Mouse (Mus musculus) embryonic facial prominence, embryonic 10.5 days (tissue): ENCODE measurements at regions not wholly inside any gene's neighbourhood (a gene's known extent, or its start where the extent isn't known, plus 50 kb on each side); places are given as distances from the start of the nearest gene placed in this dataset.

Experiments used
- DNase-seq: peaks from one replicate; pipeline ENCODE4 v3.0.0-alpha.2; 2017; ENCODE audit warnings: low spot score
- H3K27ac ChIP-seq: fragments of 300-500 bp; sonication (generic); replicated peaks from 2 replicates; pipeline ENCODE4 v1.5.1; 2016; ENCODE audit warnings: mild to moderate bottlenecking
- H3K27me3 ChIP-seq: fragments of 300-500 bp; sonication (generic); replicated peaks from 2 replicates; pipeline ENCODE4 v1.6.1; 2016; ENCODE audit warnings: low read depth, mild to moderate bottlenecking; ENCODE audit not compliant: poor library complexity, severe bottlenecking
- H3K36me3 ChIP-seq: fragments of 300-500 bp; sonication (generic); replicated peaks from 2 replicates; pipeline ENCODE4 v1.6.1; 2016; ENCODE audit warnings: mild to moderate bottlenecking, moderate library complexity
- H3K4me1 ChIP-seq: fragments of 300-500 bp; sonication (generic); 2 replicates; pipeline ENCODE4 v1.6.1; 2016
- H3K4me3 ChIP-seq: fragments of 300-500 bp; sonication (generic); 2 replicates; pipeline ENCODE4 v1.5.1; 2016; ENCODE audit warnings: mild to moderate bottlenecking, moderate library complexity
- H3K9me3 ChIP-seq: fragments of 300-500 bp; sonication (generic); 2 replicates; pipeline ENCODE4 v1.6.1; 2016; ENCODE audit warnings: mild to moderate bottlenecking
- WGBS: fragments of 180-500 bp; shearing (Covaris S2); methylation state at CpG from one replicate; pipeline ENCODE4 v1.1.7; 2016; 5-methylcytosine and 5-hydroxymethylcytosine counted together

- Histone ChIP-seq H3K27me3 (no peaks in the 10 kb centered on the region), H3K36me3 (no peaks in the 10 kb centered on the region), H3K9me3 (no peaks in the 10 kb centered on the region), H3K27ac (no peak overlapping the region), H3K4me1 (peaks cover under 1% of the 10 kb centered on the region; the same call in 1 of the 2 replicates), H3K4me3 (no peak overlapping the region)
- DNase-seq, result no peak
- 83% methylated on average over 2 of the region's 2 CpGs for WGBS
Measured at GRCm38 (mm10) chr12:118569811-118570210, 268.6 kb upstream of the Sp4 start.

DNA sequence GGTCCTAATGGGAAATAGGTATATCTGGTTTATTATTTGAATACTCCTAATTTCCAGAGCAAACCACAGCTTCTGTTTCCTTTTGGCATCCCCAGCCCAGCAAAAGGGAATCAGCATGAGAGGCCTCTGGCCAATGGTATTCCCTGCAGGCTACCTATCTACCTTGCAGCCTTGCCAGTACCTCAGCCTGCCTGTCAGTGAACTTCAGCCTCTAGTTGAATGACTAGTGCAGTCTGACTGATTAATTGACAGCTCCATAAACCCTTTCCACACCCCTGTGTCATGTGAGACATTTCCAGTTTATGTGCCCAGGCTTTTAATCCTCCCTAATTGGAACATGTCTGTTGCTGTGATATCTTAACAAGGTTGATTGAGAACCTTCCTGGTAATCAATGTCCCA, 265.4 kb upstream of the Sp4 start:
- H3K4me3 ChIP-seq, result no peak overlapping the region
- H3K27me3 ChIP-seq, result peaks cover 7% of the 10 kb centered on the region; the same call in 1 of the 2 replicates
- no peak overlapping the region for H3K27ac ChIP-seq
- no peaks in the 10 kb centered on the region for H3K9me3 ChIP-seq
- no peaks in the 10 kb centered on the region for H3K36me3 ChIP-seq
- H3K4me1 ChIP-seq, result peaks cover 11% of the 10 kb centered on the region; the same call in 1 of the 2 replicates
- no peak for DNase-seq

DNA sequence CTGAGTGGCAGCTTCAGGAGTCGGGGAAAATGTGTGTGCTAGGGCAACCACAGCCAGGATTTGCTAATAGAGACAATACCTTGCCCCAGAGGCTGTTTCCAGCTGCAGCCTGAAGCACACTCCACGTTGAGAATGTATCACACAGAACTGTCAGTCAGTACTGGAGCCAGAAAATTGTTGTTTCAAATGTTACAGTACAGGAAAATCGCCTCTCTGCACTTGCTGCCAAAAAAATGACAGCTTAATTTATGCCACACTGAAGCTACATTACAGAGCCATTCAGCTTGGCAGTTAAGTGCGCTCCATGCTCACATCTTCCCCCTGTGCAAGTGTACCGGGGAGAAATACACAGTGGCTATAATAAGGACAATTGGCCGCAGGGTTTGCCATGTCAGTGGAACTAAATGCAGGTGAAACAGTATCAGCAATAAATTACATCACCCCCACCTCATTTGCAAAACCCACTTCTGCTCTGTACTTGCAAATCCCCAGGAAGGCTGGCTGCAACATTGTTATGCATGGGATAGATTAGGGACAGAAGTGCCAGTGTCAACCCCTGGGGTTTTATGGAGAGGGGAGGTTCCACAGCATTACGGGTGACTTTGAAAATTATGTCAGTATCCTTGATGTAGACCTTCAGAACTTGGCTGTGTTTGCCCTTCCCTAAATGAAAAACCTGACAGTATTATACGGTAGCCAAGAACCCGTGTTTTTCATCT, 263.3 kb upstream of the Sp4 start:
- H3K9me3 ChIP-seq, result no peaks in the 10 kb centered on the region
- H3K27me3 ChIP-seq, result peaks cover 7% of the 10 kb centered on the region; the same call in 1 of the 2 replicates
- no peak for DNase-seq
- 35% methylated on average over 9 of the region's 9 CpGs for WGBS
- H3K36me3 ChIP-seq, result no peaks in the 10 kb centered on the region
- H3K4me3 ChIP-seq, result no peak overlapping the region
- H3K27ac ChIP-seq, result no peak overlapping the region
- peaks cover 11% of the 10 kb centered on the region; the same call in 1 of the 2 replicates for H3K4me1 ChIP-seq

- H3K4me3 ChIP-seq, result no peak overlapping the region
- peaks cover 11% of the 10 kb centered on the region; the same call in 1 of the 2 replicates for H3K4me1 ChIP-seq
- no peaks in the 10 kb centered on the region for H3K36me3 ChIP-seq
- WGBS, result 32% methylated on average over 2 of the region's 2 CpGs
- no peak overlapping the region for H3K27ac ChIP-seq
- peaks cover 7% of the 10 kb centered on the region; the same call in 1 of the 2 replicates for H3K27me3 ChIP-seq
- DNase-seq, result no peak
- H3K9me3 ChIP-seq, result no peaks in the 10 kb centered on the region
Measured at GRCm38 (mm10) chr12:118562226-118562625, 261.0 kb upstream of the Sp4 start.

DNA sequence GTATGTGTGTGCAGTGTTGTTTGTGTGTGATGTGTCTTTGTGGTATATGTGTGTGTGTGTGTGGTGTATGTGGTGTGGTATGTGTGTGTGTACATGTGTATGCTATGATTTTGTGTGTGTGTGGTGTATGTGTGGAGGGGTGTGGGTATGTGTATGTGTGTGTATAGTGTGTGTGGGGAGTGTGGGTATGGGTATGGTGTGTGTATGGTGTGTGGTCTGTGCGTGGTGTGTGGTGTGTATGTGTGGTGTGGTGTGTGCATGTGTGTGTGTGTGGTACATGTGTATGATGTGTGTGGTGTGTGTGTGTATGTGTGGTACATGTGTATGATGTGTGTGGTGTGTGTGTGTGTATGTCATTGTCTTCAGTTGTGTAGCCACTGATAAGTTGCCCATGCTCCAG, 247.8 kb upstream of the Sp4 start:
- no peak overlapping the region for H3K4me3 ChIP-seq
- no peaks in the 10 kb centered on the region for H3K4me1 ChIP-seq
- no peaks in the 10 kb centered on the region for H3K9me3 ChIP-seq
- H3K27me3 ChIP-seq, result no peaks in the 10 kb centered on the region
- no peak overlapping the region for H3K27ac ChIP-seq
- H3K36me3 ChIP-seq, result no peaks in the 10 kb centered on the region
- DNase-seq, result no peak
- WGBS, result 86% methylated on average over 1 of the region's 1 CpGs

GRCm38 (mm10) chr12:118540336-118540735, 239.1 kb upstream of the Sp4 start:
- 0 out of 2 replicates have a peak overlapping the region, but pooled peaks have one; percentile 19 for H3K27ac ChIP-seq
- no peaks in the 10 kb centered on the region for H3K9me3 ChIP-seq
- WGBS, result 27% methylated on average over 6 of the region's 6 CpGs
- H3K27me3 ChIP-seq, result no peaks in the 10 kb centered on the region
- no peaks in the 10 kb centered on the region for H3K36me3 ChIP-seq
- no peak for DNase-seq
- peaks cover 7% of the 10 kb centered on the region; the same call in 1 of the 2 replicates for H3K4me1 ChIP-seq
- H3K4me3 ChIP-seq, result no peak overlapping the region

DNA sequence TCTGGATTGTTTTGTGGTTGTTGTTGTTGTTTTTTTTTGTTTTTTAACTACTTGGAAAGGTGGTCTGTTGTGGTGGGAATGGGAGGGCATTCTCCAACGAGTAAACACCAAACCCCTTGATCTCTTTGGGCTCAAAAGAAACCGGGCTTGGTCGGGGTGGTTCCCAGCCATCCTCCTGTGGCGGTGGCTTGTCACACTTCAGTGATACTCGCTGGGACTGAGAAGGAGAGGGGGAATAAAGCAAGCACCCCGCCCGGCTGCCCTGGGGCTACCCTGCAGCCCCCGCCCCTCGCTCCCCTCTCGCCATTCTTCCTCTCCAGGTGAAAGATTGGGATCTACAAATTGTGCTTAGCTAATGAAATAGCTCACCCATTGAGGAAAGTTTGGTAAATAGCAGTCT, 229.3 kb upstream of the Sp4 start:
- under 1% methylated on average over 10 of the region's 10 CpGs for WGBS
- H3K27ac ChIP-seq, result no peak overlapping the region
- H3K9me3 ChIP-seq, result no peaks in the 10 kb centered on the region
- peak; percentile 36 for DNase-seq
- peak overlapping the region; percentile 48; the same call in 1 of the 2 replicates for H3K4me3 ChIP-seq
- H3K27me3 ChIP-seq, result peaks cover 75% of the 10 kb centered on the region
- H3K4me1 ChIP-seq, result peaks cover 19% of the 10 kb centered on the region
- no peaks in the 10 kb centered on the region for H3K36me3 ChIP-seq

- Histone ChIP-seq H3K36me3 (no peaks in the 10 kb centered on the region), H3K4me3 (peak overlapping the region; percentile 48), H3K4me1 (peaks cover 19% of the 10 kb centered on the region), H3K27me3 (peaks cover 75% of the 10 kb centered on the region), H3K27ac (peak overlapping the region; percentile 21), H3K9me3 (no peaks in the 10 kb centered on the region)
- 2% methylated on average over 36 of the region's 36 CpGs for WGBS
- DNase-seq, result peak; percentile 66
Measured at GRCm38 (mm10) chr12:118529428-118530361, 228.5 kb upstream of the Sp4 start.

DNA sequence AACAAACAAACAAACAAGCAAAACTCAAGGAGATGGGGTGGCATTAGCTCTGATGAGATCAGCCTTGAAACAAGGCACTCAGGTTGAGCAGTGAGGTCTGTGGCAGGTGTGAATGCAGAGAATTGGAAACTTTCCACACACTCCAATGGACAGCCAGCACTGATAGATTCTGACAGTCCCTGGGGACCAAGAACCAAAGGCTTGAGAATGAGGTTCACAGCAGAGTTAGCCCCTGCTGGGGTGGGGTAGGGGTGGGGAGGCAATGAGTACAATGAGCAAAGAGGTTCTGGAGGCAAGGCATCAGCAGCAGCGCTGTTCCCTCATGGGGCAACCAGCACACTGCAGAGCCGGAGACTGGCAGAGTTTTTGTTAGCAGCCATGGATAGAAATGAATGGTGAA, 220.5 kb upstream of the Sp4 start:
- H3K27me3 ChIP-seq, result peaks cover 29% of the 10 kb centered on the region
- 33% methylated on average over 2 of the region's 2 CpGs for WGBS

GRCm38 (mm10) chr12:118521329-118521728, 220.1 kb upstream of the Sp4 start:
- H3K27me3 ChIP-seq, result peaks cover 25% of the 10 kb centered on the region
- H3K36me3 ChIP-seq, result no peaks in the 10 kb centered on the region
- no peaks in the 10 kb centered on the region for H3K9me3 ChIP-seq
- peak; percentile 12 for DNase-seq
- peaks cover 33% of the 10 kb centered on the region for H3K4me1 ChIP-seq
- no peak overlapping the region for H3K27ac ChIP-seq
- WGBS, result 31% methylated on average over 1 of the region's 1 CpGs
- H3K4me3 ChIP-seq, result no peak overlapping the region

More for the DNA sequence above, 220.5 kb upstream of the Sp4 start:
- no peaks in the 10 kb centered on the region for H3K36me3 ChIP-seq
- no peak for DNase-seq
- no peak overlapping the region for H3K4me3 ChIP-seq
- no peaks in the 10 kb centered on the region for H3K9me3 ChIP-seq
- no peak overlapping the region for H3K27ac ChIP-seq
- peaks cover 33% of the 10 kb centered on the region for H3K4me1 ChIP-seq

GRCm38 (mm10) chr12:118519801-118520327, 218.6 kb upstream of the Sp4 start:
- no peak overlapping the region for H3K4me3 ChIP-seq
- 29% methylated on average over 10 of the region's 10 CpGs for WGBS
- H3K27ac ChIP-seq, result no peak overlapping the region
- peaks cover 33% of the 10 kb centered on the region for H3K4me1 ChIP-seq
- peaks cover 16% of the 10 kb centered on the region for H3K27me3 ChIP-seq
- H3K9me3 ChIP-seq, result no peaks in the 10 kb centered on the region
- DNase-seq, result no peak
- no peaks in the 10 kb centered on the region for H3K36me3 ChIP-seq

GRCm38 (mm10) chr12:118510989-118511388, 209.7 kb upstream of the Sp4 start:
- no peak overlapping the region for H3K27ac ChIP-seq
- H3K4me3 ChIP-seq, result no peak overlapping the region
- H3K4me1 ChIP-seq, result peaks cover 14% of the 10 kb centered on the region
- peaks cover 16% of the 10 kb centered on the region for H3K27me3 ChIP-seq
- no peaks in the 10 kb centered on the region for H3K36me3 ChIP-seq
- DNase-seq, result no peak
- no peaks in the 10 kb centered on the region for H3K9me3 ChIP-seq
- WGBS, result 76% methylated on average over 4 of the region's 4 CpGs
